Mouse (Mus musculus): ENCODE measurements around the gene Insrr. TPM values are rescaled to one million over a fixed set of nuclear protein-coding genes. Genes with fewer than 3 reads are reported as not detected.
A peak's percentile ranks its signal among the peaks of the same experiment; 100 is the strongest.
"Not testable (repeated sequence)": the region's sequence is repeated elsewhere in the genome, so short reads cannot be mapped to it uniquely, and the experiment has no call there.

The Insrr gene
- polyA plus RNA-seq, 1 experiment from 2014 or later, result 0.43 TPM

DNA sequence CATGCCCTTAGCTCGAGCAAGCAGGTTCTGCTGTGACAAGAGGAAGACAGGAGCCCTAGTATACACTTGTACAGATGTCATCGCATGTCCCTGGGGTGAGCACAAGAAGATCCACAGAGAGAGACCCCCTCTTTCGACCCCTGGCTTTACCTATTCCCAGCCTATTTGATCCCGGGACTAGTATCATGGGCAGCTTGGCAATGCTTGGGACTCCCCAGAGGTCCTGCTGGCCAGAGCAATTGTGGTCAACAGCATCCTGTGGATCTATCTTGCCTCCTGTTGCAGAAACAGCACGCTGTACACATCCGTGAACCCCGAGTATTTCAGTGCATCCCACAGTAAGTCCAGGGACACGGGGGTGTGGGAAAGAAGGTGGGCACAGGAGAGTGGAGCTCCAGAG lies 14.5 kb downstream of the Insrr start:
- Histone ChIP-seq H3K4me3 (no peak overlapping the region), H3K27me3 (peaks cover 73% of the 10 kb centered on the region), H3K4me1 (peaks cover 11% of the 10 kb centered on the region; the same call in 1 of the 2 replicates), H3K9ac (no peak overlapping the region), H3K36me3 (ENCODE audit: poor library complexity, severe bottlenecking) (no peaks in the 10 kb centered on the region), H3K27ac (no peak overlapping the region), H3K4me2 (no peak overlapping the region), H3K9me3 (replicated peaks) (no peaks in the 10 kb centered on the region)
- ATAC-seq, result no peak
- WGBS, result 85% methylated on average over 8 of the region's 8 CpGs

DNA sequence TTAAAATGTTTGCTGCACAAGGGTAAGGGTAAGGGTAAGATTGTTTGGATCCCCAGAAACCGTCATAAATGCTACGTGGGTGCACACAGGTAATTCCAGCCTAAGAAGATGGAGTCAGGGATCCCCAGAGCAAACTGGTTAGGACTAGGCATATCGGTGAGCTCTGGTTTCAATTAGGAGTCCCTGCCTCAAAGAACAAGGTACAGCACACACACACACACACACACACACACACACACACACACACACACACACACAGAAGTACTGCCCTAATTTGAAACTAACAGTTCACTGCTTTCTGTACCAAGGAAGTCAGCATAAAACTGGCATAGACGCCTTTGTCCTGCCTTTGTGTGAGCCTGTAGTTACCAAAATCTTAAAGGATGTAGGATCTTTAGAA lies 15.7 kb downstream of the Insrr start:
- Histone ChIP-seq H3K9me3 (replicated peaks) (no peaks in the 10 kb centered on the region), H3K9ac (no peak overlapping the region), H3K4me2 (no peak overlapping the region), H3K4me1 (peaks cover 11% of the 10 kb centered on the region; the same call in 1 of the 2 replicates), H3K27ac (no peak overlapping the region), H3K36me3 (ENCODE audit: poor library complexity, severe bottlenecking) (no peaks in the 10 kb centered on the region), H3K4me3 (no peak overlapping the region), H3K27me3 (peaks cover 64% of the 10 kb centered on the region)
- no peak for ATAC-seq
- 69% methylated on average over 4 of the region's 4 CpGs for WGBS

GRCm38 (mm10) chr3:87812873-87813272 lies 16.1 kb downstream of the Insrr start:
- Histone ChIP-seq H3K4me3 (no peak overlapping the region), H3K36me3 (ENCODE audit: poor library complexity, severe bottlenecking) (no peaks in the 10 kb centered on the region), H3K9ac (no peak overlapping the region), H3K27me3 (peaks cover 64% of the 10 kb centered on the region), H3K27ac (no peak overlapping the region), H3K4me2 (no peak overlapping the region), H3K4me1 (peaks cover 11% of the 10 kb centered on the region; the same call in 1 of the 2 replicates), H3K9me3 (replicated peaks) (no peaks in the 10 kb centered on the region)
- 58% methylated on average over 10 of the region's 10 CpGs for WGBS
- ATAC-seq, result no peak

- Histone ChIP-seq H3K9ac (no peak overlapping the region), H3K4me1 (no peaks in the 10 kb centered on the region), H3K4me2 (no peak overlapping the region), H3K36me3 (ENCODE audit: poor library complexity, severe bottlenecking) (no peaks in the 10 kb centered on the region), H3K27ac (no peak overlapping the region), H3K9me3 (replicated peaks) (no peaks in the 10 kb centered on the region), H3K4me3 (no peak overlapping the region), H3K27me3 (peaks cover 37% of the 10 kb centered on the region)
- 70% methylated on average over 6 of the region's 6 CpGs for WGBS
- no peak; the same call in 1 of the 2 replicates for ATAC-seq
Measured at GRCm38 (mm10) chr3:87816166-87816565, 19.4 kb downstream of the Insrr start.

- H3K9me3 ChIP-seq (replicated peaks), result no peaks in the 10 kb centered on the region
- no peaks in the 10 kb centered on the region for H3K36me3 ChIP-seq (ENCODE audit: poor library complexity, severe bottlenecking)
- H3K4me2 ChIP-seq, result 0 out of 2 replicates have a peak overlapping the region, but pooled peaks have one; percentile 32
- 7% methylated on average over 12 of the region's 12 CpGs for WGBS
- peak; percentile 72; the same call in 1 of the 2 replicates for ATAC-seq
- H3K27me3 ChIP-seq, result peaks cover 32% of the 10 kb centered on the region
- H3K4me3 ChIP-seq, result no peak overlapping the region
- no peak overlapping the region for H3K9ac ChIP-seq
- H3K27ac ChIP-seq, result no peak overlapping the region
- H3K4me1 ChIP-seq, result no peaks in the 10 kb centered on the region
Measured at GRCm38 (mm10) chr3:87816646-87817093, 19.9 kb downstream of the Insrr start.

- Histone ChIP-seq H3K4me1 (no peaks in the 10 kb centered on the region), H3K36me3 (ENCODE audit: poor library complexity, severe bottlenecking) (no peaks in the 10 kb centered on the region), H3K4me2 (no peak overlapping the region), H3K9ac (no peak overlapping the region), H3K27ac (no peak overlapping the region), H3K27me3 (peaks cover 27% of the 10 kb centered on the region), H3K4me3 (no peak overlapping the region), H3K9me3 (replicated peaks) (no peaks in the 10 kb centered on the region)
- 71% methylated on average over 12 of the region's 12 CpGs for WGBS
- ATAC-seq, result no peak
Measured at GRCm38 (mm10) chr3:87818226-87818625, 21.5 kb downstream of the Insrr start.

DNA sequence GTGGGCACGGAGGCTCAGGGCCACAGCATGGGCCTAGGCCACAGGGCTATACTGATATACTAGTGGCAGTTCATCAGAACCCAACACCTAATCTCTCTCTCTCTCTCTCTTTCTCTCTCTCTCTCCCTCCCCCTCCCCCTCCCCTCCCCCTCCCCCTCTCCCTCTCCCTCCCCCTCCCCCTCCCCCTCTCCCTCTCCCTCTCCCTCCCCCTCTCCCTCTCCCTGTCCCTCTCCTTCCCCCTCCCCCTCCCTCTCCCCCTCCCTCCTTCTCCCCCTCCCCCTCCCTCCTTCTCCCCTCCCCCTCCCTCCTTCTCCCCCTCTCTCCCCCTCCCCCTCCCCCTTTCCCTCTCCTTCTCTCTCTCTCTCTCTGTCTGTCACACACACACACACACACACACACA lies 27.5 kb downstream of the Insrr start, which contains the start of gene Pear1:
Gene Pear1 (minus strand): TSS at position 101 of the 400 bp plus-strand sequence.
- H3K36me3 ChIP-seq (ENCODE audit: poor library complexity, severe bottlenecking); H3K4me2 ChIP-seq; H3K9ac ChIP-seq; H3K4me1 ChIP-seq; H3K27me3 ChIP-seq; H3K9me3 ChIP-seq (replicated peaks); H3K27ac ChIP-seq; ATAC-seq; H3K4me3 ChIP-seq: not testable (repeated sequence)
- WGBS, result 71% methylated on average over 1 of the region's 1 CpGs

DNA sequence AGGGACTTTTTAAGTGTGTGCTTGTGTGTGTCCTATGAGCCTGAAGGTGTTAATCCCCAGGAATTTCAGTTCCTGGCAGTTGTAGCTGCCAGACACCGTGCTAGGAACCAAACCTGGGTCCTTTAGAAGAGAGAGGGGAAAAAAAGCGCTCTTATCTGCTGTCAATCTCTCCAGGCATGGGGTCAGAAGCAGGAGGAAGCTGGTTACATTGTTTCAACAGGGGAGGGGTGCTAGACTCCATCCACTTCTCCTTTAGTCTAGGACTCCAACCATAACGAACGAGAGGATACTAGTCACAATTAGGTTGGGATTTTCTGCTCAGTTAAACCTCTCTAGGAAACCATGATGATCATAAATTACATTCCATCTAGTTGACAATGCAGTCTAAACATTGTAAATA lies 31.7 kb downstream of the Insrr start:
- Histone ChIP-seq H3K27me3 (no peaks in the 10 kb centered on the region), H3K9ac (no peak overlapping the region), H3K27ac (no peak overlapping the region), H3K4me1 (no peaks in the 10 kb centered on the region), H3K36me3 (ENCODE audit: poor library complexity, severe bottlenecking) (no peaks in the 10 kb centered on the region), H3K9me3 (replicated peaks) (no peaks in the 10 kb centered on the region), H3K4me2 (no peak overlapping the region), H3K4me3 (no peak overlapping the region)
- no peak for ATAC-seq
- 49% methylated on average over 4 of the region's 4 CpGs for WGBS

DNA sequence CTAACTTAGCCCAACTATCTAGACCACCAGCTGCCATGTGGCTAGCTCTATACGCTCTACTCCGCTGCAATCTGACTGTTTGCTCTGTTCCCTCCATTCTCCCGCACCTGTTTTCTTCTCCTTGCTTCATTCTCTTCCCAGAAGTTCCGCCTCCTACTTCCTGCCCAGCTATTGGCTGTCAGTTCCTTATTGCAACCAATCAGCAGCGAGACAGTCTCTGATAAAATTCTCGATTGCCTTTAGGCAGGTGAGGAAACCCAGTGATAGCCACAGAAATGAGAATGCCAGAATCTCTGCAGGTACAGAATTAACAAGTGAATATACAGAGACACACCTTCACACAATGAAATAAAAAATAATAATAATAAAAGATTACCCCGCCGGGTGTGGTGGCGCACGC lies 32.3 kb downstream of the Insrr start:
- ATAC-seq, result no peak
- Histone ChIP-seq H3K4me3 (no peak overlapping the region), H3K27me3 (no peaks in the 10 kb centered on the region), H3K4me2 (no peak overlapping the region), H3K27ac (no peak overlapping the region), H3K9me3 (replicated peaks) (no peaks in the 10 kb centered on the region), H3K4me1 (no peaks in the 10 kb centered on the region), H3K36me3 (ENCODE audit: poor library complexity, severe bottlenecking) (no peaks in the 10 kb centered on the region), H3K9ac (no peak overlapping the region)
- WGBS, result 57% methylated on average over 10 of the region's 10 CpGs

GRCm38 (mm10) chr3:87832109-87832859 lies 35.5 kb downstream of the Insrr start:
- Histone ChIP-seq H3K9ac (no peak overlapping the region), H3K4me2 (no peak overlapping the region), H3K36me3 (ENCODE audit: poor library complexity, severe bottlenecking) (no peaks in the 10 kb centered on the region), H3K9me3 (replicated peaks) (no peaks in the 10 kb centered on the region), H3K27ac (no peak overlapping the region), H3K4me1 (no peaks in the 10 kb centered on the region), H3K27me3 (no peaks in the 10 kb centered on the region), H3K4me3 (no peak overlapping the region)
- no peak for ATAC-seq
- 89% methylated on average over 7 of the region's 7 CpGs for WGBS

DNA sequence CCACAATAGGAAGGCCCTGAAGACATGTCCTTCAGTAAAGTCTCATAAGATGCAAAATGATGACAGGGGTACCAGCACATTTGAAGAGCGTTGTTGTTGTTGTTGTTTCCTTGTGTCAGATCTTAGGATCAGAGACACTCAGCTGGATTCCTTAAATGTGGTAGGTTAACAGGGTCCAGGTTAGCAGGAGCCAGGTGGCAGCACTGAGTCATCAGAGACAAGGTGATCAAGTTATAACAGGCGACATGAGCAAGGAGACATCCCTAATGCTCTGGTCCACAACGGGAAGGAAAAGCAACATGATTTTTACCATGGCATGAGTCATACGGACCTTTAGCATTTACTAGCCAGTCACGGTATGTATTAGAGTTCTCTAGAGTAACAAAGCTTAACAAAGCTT lies 36.7 kb downstream of the Insrr start:
- Histone ChIP-seq H3K27ac (no peak overlapping the region), H3K27me3 (no peaks in the 10 kb centered on the region), H3K4me1 (no peaks in the 10 kb centered on the region), H3K9ac (no peak overlapping the region), H3K9me3 (replicated peaks) (no peaks in the 10 kb centered on the region), H3K4me2 (no peak overlapping the region), H3K4me3 (no peak overlapping the region), H3K36me3 (ENCODE audit: poor library complexity, severe bottlenecking) (no peaks in the 10 kb centered on the region)
- WGBS, result 64% methylated on average over 5 of the region's 5 CpGs
- no peak for ATAC-seq

DNA sequence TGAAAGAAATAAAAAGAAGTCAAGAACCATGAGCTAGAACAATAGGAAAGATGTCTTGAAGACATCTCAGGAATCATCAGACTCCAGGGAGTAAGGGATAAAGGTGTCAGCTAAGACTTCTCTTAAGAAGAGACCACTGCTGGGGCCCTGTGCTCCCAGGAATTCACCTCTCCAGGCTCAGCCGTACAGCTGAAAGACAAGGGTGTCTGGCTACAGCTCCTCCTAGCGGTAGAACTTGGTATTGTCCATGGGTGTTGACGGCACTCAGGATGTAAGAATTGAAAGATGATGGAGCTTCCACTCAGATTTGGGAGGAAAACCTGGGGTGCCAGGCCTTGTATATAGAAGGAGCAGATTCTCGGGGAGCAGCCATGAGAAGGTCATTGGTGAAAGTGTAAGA lies 41.9 kb downstream of the Insrr start:
- Histone ChIP-seq H3K27ac (no peak overlapping the region), H3K27me3 (no peaks in the 10 kb centered on the region), H3K4me2 (no peak overlapping the region), H3K4me3 (no peak overlapping the region), H3K4me1 (no peaks in the 10 kb centered on the region), H3K36me3 (ENCODE audit: poor library complexity, severe bottlenecking) (no peaks in the 10 kb centered on the region), H3K9me3 (replicated peaks) (no peaks in the 10 kb centered on the region), H3K9ac (no peak overlapping the region)
- 0% methylated on average over 4 of the region's 4 CpGs for WGBS
- ATAC-seq, result no peak

GRCm38 (mm10) chr3:87840858-87841257 lies 44.1 kb downstream of the Insrr start:
- Histone ChIP-seq H3K4me1 (no peaks in the 10 kb centered on the region), H3K36me3 (ENCODE audit: poor library complexity, severe bottlenecking) (no peaks in the 10 kb centered on the region)
- no peak for ATAC-seq

More at GRCm38 (mm10) chr3:87840858-87841257, 44.1 kb downstream of the Insrr start:
- H3K4me3 ChIP-seq, result no peak overlapping the region
- H3K9me3 ChIP-seq (replicated peaks), result no peaks in the 10 kb centered on the region
- no peaks in the 10 kb centered on the region for H3K27me3 ChIP-seq
- H3K9ac ChIP-seq, result no peak overlapping the region
- H3K27ac ChIP-seq, result no peak overlapping the region
- H3K4me2 ChIP-seq, result no peak overlapping the region
